Mouse (Mus musculus) liver, embryonic 14.5 days (tissue): ENCODE results near the gene Ccdc6. TPM values are rescaled to one million over a fixed set of nuclear protein-coding genes. Genes with fewer than 3 reads are reported as not detected.
A peak's percentile ranks its signal among the peaks of the same experiment; 100 is the strongest.

ENCODE experiments used
- ATAC-seq: fragments of 200-750 bp; cut with Nextera tagmentation; 2 replicates; pipeline ENCODE4 v1.8.0; 2017; ENCODE audit warnings: moderate number of reproducible peaks, mild to moderate bottlenecking, moderate library complexity; ENCODE audit not compliant: insufficient read depth
- DNase-seq, 3 experiments: peaks; one replicate each; pipeline ENCODE4 v3.0.0-alpha.2; 2012 to 2013; ENCODE audit warnings: low read depth in 3 of 3, low spot score in 3 of 3
- H3K27ac ChIP-seq: fragments of 300-500 bp; sonication (generic); 2 replicates; pipeline ENCODE4 v1.5.1; 2014; ENCODE audit warnings: moderate library complexity, mild to moderate bottlenecking, control low read depth, inconsistent platforms
- H3K27me3 ChIP-seq: fragments of 300-500 bp; sonication (generic); 2 replicates; pipeline ENCODE4 v1.6.1; 2014; ENCODE audit warnings: mild to moderate bottlenecking, low read length, moderate library complexity; ENCODE audit not compliant: control insufficient read depth, insufficient read depth
- H3K36me3 ChIP-seq: fragments of 300-500 bp; sonication (generic); replicated peaks from 2 replicates; pipeline ENCODE4 v1.6.1; 2014; ENCODE audit warnings: low read depth; ENCODE audit not compliant: control insufficient read depth, insufficient read depth
- H3K4me1 ChIP-seq, 2 experiments: fragments of 200-500 bp in 1 of 2; fragments of 300-500 bp in 1 of 2; sonication (generic) in 1 of 2; replicated peaks; 2 replicates each; pipeline ENCODE4 v1.6.1; 2012 to 2014; ENCODE audit warnings: antibody characterized with exemption in 1 of 2, inconsistent platforms in 1 of 2, low read length in 1 of 2; ENCODE audit not compliant: control insufficient read depth in 2 of 2, insufficient read depth in 2 of 2
- H3K4me2 ChIP-seq: fragments of 300-500 bp; sonication (generic); 2 replicates; pipeline ENCODE4 v1.6.1; 2014; ENCODE audit warnings: low read depth, mild to moderate bottlenecking, control low read depth, moderate library complexity
- H3K4me3 ChIP-seq, 2 experiments: fragments of 200-500 bp in 1 of 2; fragments of 300-500 bp in 1 of 2; sonication (generic) in 1 of 2; 2 replicates each; pipeline ENCODE4 v1.5.1; 2012 to 2014; ENCODE audit warnings: low read depth in 2 of 2, low read length in 2 of 2, mild to moderate bottlenecking in 2 of 2, control low read depth in 1 of 2, inconsistent platforms in 1 of 2, moderate library complexity in 1 of 2; ENCODE audit not compliant: insufficient read depth in 1 of 2
- H3K9ac ChIP-seq: fragments of 300-500 bp; sonication (generic); replicated peaks from 2 replicates; pipeline ENCODE4 v1.6.1; 2014; ENCODE audit warnings: mild to moderate bottlenecking, control low read depth, moderate library complexity
- H3K9me3 ChIP-seq: fragments of 300-500 bp; sonication (generic); 2 replicates; pipeline ENCODE4 v1.6.1; 2016; ENCODE audit warnings: low read length, mixed read lengths; ENCODE audit not compliant: control insufficient read depth
- CTCF ChIP-seq: IDR thresholded peaks from 2 replicates; pipeline ENCODE4 v1.5.1; 2016; ENCODE audit warnings: antibody characterized with exemption, low read depth, control low read depth
- EP300 ChIP-seq: IDR thresholded peaks from 2 replicates; pipeline ENCODE4 v1.6.1; 2016; ENCODE audit warnings: antibody characterized with exemption, low read depth
- WGBS: fragments of 180-500 bp; shearing (Covaris S2); extraction: QIAGEN DNeasy Blood & Tissue Kit; methylation state at CpG from one replicate; pipeline ENCODE4 v1.1.7; 2014; ENCODE audit not compliant: insufficient replicate concordance; 5-methylcytosine and 5-hydroxymethylcytosine counted together
- polyA plus RNA-seq, 2 experiments: library from polyadenylated mRNA; depleted of rRNA in 1 of 2; stranded (reverse) in 1 of 2; unstranded in 1 of 2; fragments of >200 nt; fragmentation: Nextera tagmentation in 1 of 2; extraction: Ambion mirVana in 1 of 2; gene quantifications; 2 replicates each; pipeline versions ENCODE4 v1.2.1 to v1.2.3; 2012 to 2014

Ccdc6 gene
- polyA plus RNA-seq, 2 experiments: 8.3 to 9.5 TPM

DNA sequence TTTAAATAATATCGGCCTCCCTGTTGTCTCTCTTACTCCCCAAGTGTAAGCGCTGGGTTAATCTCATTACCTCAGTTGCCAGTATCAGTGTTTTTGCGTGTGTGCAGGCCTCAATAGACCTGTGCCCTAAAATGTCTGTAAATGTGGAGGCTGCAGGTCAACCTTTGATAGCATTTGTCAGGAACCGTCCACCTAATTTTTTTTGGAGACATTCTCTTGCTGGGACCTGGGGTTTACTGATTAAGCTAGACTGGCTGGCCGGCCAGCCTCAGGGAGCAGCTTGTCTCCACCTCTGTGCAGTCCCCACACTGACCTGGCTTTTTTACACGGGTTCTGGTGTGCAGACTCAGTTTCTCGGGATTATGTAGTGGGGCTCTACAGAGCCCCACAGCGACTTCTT, 30.4 kb downstream of the Ccdc6 start:
- H3K4me2 ChIP-seq: peak overlapping the region; percentile 68
- peaks cover 70 to 77% of the 10 kb centered on the region in 2 experiments for H3K4me1 ChIP-seq
- H3K4me3 ChIP-seq: peak overlapping the region; percentile 4 to 23; a peak in 1 of 4 replicates

DNA sequence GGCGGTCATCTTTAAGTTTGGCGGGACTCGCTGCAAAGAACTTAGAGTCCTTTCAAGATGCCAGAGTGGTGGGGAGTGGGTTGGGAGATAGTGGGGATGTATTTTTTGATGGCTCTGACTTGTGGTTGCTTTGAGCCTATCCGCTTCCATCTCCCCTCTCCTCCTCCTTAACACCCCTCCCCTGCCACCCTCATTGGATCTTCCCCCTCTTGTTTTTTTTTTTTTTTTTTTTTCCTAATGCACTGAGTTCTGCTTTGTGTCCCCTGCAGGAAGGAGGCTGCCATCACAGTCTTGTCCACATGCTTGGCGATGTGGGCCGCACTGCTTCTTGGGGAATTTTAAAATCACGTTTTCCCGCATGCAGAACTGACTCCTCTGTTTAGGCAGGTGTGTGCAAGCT, 31.5 kb downstream of the Ccdc6 start:
- Histone ChIP-seq H3K9ac (no peak overlapping the region; the same call in none of the 2 replicates), H3K4me2 (peak overlapping the region; percentile 68), H3K27me3 (no peaks in the 10 kb centered on the region), H3K4me1 (peaks cover 76 to 83% of the 10 kb centered on the region in 2 experiments), H3K36me3 (no peaks in the 10 kb centered on the region), H3K4me3 (no peak overlapping the region), H3K27ac (peak overlapping the region; percentile 92), H3K9me3 (no peaks in the 10 kb centered on the region)
- whole genome bisulfite sequencing: 54% methylated on average over 8 of the region's 8 CpGs
- peak; percentile 22; the same call in 1 of the 2 replicates for TF ChIP-seq CTCF
- no peak for TF ChIP-seq EP300
- no peak for DNase-seq
- ATAC-seq: no peak

More for the DNA sequence above, 30.4 kb downstream of the Ccdc6 start:
- TF ChIP-seq CTCF (no peak), EP300 (peak; percentile 96)
- H3K27ac ChIP-seq: peak overlapping the region; percentile 92
- no peaks in the 10 kb centered on the region for H3K9me3 ChIP-seq
- ATAC-seq: peak; percentile 90
- no peaks in the 10 kb centered on the region for H3K36me3 ChIP-seq
- H3K9ac ChIP-seq: peak overlapping the region; percentile 61
- WGBS: 10% methylated on average over 8 of the region's 8 CpGs
- DNase-seq: peak; percentile 76 to 81 (median 79)
- H3K27me3 ChIP-seq: no peaks in the 10 kb centered on the region

DNA sequence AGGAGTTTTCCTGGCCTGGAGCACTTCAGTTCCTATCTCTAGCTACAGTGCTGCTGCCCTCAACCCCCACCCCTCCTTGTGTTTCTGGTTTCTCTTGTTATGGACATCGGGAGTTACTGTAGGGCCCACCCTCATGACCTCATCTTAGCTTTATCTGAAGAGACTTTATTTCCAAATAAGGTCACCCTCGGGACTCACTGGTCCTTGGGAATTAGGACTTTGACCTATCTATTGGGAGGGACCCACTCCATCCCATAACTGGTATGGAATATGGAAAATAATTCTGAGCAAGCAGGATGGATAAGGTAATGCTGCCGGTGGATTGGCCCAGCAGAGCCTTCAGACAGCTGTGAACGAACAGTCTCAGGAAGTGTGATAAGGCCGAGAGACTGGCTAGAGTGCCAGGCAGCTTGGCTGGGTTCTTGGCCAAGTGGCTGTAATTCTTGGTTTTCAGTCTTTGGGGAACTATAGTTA, 35.2 kb downstream of the Ccdc6 start:
- peak overlapping the region; percentile 57 for H3K4me2 ChIP-seq
- peak overlapping the region; percentile 41; the same call in 1 of the 2 replicates for H3K9ac ChIP-seq
- peaks cover 50 to 66% of the 10 kb centered on the region in 2 experiments for H3K4me1 ChIP-seq
- H3K9me3 ChIP-seq: no peaks in the 10 kb centered on the region
- no peaks in the 10 kb centered on the region for H3K27me3 ChIP-seq
- no peaks in the 10 kb centered on the region for H3K36me3 ChIP-seq
- ATAC-seq (peak; percentile 24; the same call in 1 of the 2 replicates), DNase-seq (no peak)
- H3K4me3 ChIP-seq: no peak overlapping the region
- TF ChIP-seq EP300 (no peak), CTCF (no peak)
- WGBS: 11% methylated on average over 5 of the region's 5 CpGs
- H3K27ac ChIP-seq: peak overlapping the region; percentile 49

DNA sequence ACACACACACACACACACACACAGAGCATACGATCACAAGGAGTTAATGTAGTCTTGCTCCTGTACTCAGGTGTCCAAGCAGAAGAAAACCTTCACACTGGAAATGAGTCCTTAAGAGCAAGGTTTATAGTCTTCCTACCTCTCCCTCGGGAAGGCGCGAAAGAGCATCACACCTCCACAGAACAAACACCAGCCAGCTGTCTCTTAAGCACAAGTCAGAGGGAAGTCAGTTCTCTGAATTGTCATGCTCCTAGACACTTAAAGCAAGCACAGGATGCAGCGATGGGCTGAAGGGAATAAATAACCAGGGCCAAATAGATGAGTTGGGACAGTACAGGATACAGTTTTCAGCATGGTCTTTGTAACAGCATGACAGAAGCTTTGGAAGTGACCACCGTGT, 35.8 kb downstream of the Ccdc6 start:
- H3K36me3 ChIP-seq: no peaks in the 10 kb centered on the region
- ATAC-seq (peak; percentile 15), DNase-seq (no peak)
- no peak overlapping the region for H3K4me3 ChIP-seq
- WGBS: 47% methylated on average over 6 of the region's 6 CpGs
- peak overlapping the region; percentile 32; the same call in 1 of the 2 replicates for H3K9ac ChIP-seq
- peak overlapping the region; percentile 49 for H3K27ac ChIP-seq
- TF ChIP-seq EP300 (no peak), CTCF (no peak)
- no peaks in the 10 kb centered on the region for H3K27me3 ChIP-seq
- peaks cover 50 to 62% of the 10 kb centered on the region in 2 experiments for H3K4me1 ChIP-seq
- no peaks in the 10 kb centered on the region for H3K9me3 ChIP-seq
- H3K4me2 ChIP-seq: peak overlapping the region; percentile 57

DNA sequence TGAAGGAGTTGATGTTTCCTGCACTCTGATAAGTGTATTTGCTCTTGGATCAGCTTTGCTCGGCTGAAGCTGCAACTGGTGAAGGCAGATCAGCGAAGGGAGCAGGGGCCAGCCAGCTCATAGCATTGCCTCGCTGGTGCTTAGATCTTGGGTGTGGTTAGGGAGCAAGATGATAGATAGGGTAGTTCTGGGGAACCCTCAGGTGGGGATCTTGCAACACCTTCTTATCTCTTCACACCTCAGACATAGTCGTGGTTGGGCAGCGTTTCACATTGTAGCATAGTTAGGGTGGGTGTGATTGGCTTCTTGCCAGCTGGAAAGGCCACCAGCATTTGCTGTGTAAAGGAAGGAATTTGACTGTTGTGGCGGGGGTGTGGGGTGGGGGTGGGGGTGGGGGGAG, 36.3 kb downstream of the Ccdc6 start:
- Histone ChIP-seq H3K27me3 (no peaks in the 10 kb centered on the region), H3K9ac (peak overlapping the region; percentile 32), H3K36me3 (no peaks in the 10 kb centered on the region), H3K4me1 (peaks cover 48 to 62% of the 10 kb centered on the region in 2 experiments), H3K27ac (peak overlapping the region; percentile 49), H3K9me3 (no peaks in the 10 kb centered on the region), H3K4me3 (no peak overlapping the region), H3K4me2 (peak overlapping the region; percentile 57)
- DNase-seq (peak in 1 of 3 experiments; percentile 64), ATAC-seq (peak; percentile 83)
- 6% methylated on average over 6 of the region's 6 CpGs for WGBS
- TF ChIP-seq EP300 (peak; percentile 49), CTCF (no peak)
